Mouse (Mus musculus): ENCODE measurements around the gene Emc6.

DNA sequence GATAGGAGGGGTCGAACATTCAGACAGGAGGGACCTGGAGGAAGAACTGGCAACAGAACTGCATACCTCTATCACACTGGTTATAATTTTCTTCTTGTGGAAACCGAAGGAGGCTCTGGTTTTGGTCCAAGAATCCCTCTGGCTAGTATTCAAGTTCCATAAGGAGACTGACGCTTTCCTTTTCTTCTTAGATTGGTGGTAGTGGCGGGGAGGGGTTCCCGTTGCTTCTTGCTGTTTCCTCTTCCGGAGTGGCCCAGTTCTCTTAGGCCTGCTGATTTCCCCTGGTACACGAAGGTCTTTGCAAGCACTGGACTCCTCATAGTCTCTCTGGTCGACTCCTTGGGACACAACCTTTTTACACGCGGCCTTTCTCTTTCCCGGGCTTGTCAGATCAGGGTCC, 39.7 kb downstream of the Emc6 start:
- no peak for TF ChIP-seq CTCF (IDR thresholded peaks at IDR 0.05)
- no peak for TF ChIP-seq EP300 (IDR thresholded peaks at IDR 0.05; ENCODE audit: insufficient read depth, low read depth, low read length)
- no peak for TF ChIP-seq POLR2A (IDR thresholded peaks at IDR 0.05; ENCODE audit: insufficient read depth, low read depth, low read length)
